Mouse (Mus musculus): ENCODE data around the gene Per1.

The Per1 gene

DNA sequence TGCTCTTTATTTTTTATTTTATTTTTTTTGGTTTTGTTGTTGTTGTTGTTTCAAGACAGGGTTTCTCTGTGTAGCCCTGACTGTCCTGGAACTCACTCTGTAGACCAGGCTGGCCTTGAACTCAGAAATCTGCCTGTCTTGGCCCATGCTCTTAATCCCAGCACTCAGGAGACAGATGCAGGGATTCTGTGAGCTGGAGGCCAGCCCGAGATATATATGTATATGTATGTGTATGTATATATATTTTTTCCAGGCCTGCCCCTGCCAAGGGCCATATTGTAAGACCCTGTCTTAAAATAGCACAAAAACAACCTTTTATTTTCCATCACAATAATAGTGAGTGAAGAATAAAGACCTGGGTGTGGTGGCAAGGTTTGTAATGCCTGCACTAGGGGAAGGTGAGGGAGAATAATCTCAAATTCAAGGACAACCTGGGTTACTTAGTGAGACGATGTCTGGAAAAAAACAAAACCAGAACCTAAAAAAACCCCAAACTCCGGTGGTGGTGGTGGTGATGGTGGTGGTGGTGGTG is 29.6 kb upstream of the Per1 start:
- no peak for DNase-seq

DNA sequence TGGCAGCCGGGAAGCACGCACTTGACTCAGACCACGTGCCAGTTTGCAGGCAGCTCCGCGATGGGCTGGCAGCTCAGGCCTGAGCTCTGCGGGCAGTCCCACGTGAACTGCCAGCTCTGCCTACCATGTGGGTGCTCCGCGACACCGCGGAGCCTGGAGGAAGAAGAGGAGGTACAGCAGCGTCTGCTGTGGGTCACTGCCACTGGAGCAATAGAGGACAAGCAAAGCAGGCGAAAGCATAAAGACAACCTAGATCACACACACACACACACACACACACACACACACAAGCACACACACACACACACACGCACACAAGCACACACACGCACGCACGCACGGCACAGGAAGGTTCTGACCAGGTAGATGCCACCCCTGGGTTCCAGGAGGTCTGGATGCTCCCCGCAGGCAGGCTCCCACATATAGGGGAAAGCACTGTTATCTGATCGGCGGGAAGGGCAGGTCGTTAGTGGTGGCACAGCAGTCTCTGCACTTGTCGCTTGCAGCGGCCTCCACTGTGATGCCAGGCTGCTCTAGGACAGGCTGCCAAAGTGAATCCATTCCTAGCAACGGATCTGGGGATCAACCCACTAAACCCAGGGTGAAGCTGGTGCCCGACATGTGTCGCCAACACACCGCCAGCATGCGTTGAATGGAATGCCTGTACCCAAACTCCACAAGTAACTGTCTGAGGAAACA is 28.7 kb upstream of the Per1 start:
- DNase-seq, result peak; percentile 65 to 71

DNA sequence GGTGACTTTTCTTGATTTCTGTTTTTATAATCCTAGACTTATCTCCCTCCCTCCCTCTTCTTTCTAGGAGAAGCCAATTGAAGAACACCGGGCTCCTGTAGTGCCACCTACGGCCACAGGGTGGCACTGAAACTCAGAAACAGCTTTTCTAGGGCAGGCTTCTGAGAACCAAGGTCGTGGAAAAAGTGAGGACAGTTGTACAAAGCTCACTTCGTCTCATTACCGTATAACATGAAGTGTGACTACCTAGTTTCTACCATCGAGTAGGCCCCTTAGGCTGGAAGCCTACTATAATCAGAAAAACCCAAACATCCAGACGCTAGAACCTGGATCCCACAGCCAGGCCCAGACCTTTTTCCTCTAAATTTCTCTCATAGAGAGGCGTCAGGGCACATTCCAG is 28.1 kb upstream of the Per1 start:
- DNase-seq, result peak; percentile 92 to 94

DNA sequence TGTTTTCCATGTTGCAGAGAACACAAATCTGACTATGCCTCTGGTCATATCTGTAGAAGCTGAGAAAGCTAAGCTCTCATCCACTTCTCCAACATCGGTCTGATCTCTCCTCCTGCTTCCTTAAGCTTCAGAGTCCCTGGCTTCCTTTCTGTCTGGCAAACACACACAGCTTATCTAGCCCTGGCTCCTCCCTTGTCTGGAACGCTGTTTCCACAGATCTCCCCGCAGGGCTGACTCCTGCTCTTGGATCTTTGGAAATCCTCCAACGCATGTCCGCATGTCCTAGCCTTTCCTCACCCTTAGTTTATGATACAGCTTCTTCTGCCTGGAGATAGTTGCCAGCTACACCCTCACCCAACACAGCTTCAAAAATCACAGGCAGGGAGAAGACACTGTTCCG is 27.4 kb upstream of the Per1 start:
- no peak for DNase-seq

DNA sequence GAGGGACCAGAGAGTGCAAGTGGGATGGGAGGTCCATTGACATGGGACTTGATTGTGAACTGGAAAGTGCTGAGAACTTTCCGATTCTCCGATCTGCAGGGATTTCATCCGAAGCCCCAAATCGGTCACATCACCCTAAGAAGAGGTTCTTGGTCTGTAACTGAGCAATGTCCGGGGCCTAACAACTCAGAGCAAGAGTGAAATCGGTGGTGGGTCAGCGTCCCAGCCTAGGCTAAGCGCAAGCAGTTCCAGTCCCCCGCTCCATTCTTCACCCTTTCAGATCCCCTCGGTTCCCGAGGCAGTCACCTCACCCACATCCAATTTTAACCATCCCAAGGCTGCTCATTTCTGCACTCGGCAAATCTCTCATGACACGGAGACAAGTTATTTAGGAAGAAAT is 24.9 kb upstream of the Per1 start:
- no peak for DNase-seq

DNA sequence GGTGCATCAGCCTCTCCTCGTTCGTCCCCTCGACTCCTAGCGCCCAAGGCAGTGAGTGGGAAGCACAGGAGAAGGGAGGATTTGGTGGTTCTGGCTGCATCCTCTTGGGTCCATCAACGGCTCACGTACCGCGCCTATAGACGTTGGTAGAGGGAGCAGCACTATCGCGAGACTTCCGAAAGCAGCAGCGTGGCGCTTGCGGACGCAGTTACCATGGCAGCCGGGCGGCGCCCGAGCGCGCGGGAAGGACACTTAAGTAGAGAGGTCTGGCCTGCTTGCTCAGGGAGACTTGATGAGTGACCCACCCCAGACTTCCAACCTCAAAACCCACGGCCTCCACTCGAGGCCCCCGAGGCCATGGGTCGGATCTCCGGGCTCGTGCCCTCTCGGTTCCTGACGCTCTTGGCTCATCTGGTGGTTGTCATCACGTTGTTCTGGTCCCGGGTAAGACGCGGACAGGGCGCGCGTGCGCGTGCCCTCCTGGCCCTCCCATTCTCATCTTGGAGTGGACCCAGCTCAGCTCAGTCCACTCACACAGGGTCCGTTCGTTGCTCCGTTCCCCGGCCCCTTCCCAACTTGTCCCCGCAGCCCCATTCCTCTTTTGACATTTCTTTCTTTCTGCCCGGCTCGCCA is 24.3 kb upstream of the Per1 start, which contains the start of gene Tmem107:
Gene Tmem107, plus strand, starts transcription at position 217 of the 633 bp plus-strand sequence.
- DNase-seq, result peak; percentile 94 to 95

DNA sequence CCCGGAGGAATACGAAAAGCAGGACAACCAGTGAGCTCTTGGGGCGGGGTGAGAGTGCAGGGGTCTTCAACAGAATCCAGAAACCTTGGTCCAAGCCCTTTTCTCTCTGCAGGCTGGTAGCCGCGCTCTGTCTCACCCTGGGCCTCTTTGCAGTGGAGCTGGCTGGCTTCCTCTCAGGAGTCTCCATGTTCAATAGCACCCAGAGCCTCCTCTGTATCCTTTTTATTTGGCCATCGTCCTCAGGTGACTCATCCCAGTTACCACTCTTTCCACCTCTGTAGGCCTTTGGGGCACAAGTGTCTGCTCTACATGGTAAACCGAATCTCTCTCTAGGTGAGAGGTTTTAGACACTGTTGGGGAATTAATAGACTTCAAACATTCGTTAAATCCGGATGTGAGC is 23.8 kb upstream of the Per1 start:
- no peak for DNase-seq

DNA sequence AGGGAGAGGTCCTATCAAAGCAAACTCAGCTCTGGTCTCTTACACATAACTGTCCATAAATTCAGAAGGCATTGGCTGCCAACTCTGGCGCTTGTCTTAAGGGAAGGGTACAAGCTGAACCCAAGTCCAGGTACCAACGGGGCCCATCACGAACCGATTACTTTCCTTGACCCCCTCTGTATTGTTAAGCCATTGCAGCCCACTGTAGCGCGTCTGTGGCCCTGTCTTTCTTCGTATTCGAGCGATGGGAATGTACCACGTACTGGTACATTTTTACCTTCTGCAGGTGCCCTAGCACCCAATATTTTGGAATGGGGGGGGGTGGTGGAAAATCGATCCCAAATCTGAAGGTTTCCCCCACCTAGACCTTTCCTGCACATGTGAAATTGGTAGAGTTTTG is 22.8 kb upstream of the Per1 start:
- DNase-seq, result peak in 1 of 2 experiments; percentile 24

DNA sequence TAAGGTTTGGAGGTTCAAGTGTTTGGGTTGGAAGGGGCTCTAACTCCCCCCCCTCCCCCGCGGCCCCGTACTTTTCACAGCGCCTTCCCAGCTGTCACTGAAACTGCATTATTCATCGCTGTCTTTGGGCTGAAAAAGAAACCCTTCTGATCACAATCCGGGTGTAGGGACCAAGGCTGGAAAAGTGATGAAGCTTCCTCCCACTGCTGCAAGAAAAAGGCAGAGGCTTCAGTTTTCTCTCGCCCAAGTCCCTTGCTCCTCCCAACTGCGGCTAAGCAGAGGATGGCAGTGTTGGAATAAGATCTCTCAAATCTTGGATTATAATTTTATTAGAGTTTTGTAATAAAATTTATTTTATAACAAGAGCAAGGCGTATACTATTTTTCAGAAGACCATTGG is 22.4 kb upstream of the Per1 start:
- DNase-seq, result peak; percentile 32 to 37

DNA sequence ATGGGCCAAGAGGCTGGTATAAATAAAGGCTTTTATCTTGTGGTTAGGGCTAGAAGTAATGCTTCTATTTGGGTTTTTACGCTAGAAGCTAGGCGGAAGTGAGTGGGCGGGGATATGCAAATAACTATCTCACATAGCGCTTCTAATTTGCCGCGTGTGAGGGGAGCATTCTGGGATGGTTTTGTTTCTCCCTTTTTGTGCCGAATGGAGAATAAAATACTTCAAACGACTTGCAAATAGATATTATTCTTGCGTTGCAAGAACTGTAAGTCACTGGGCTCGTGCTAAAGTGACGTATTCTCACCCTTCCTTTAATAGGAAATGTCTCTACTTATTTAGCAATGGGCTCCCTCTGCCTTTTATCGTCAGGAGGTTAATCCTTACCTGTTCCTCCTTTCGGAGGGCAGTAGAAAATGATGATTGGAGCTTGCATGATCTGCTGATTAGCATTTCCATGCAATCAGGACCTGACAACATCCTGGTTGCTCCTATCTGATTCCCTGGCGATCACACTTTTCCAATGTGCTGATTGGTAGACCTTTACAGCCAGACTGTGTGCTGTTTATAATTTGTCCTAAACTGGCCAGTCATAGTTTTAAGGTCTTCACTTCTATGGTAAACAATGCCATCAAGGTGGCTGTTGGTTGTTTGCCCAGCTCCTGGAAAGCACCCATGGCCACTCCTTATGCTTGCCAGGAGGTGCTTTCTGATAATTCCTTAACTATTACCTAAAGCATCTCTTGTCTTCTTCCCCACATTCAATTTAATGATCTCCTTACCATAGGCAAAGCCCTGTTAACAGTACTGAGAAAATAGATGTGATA is 21.7 kb upstream of the Per1 start:
- DNase-seq, result peak; percentile 85 to 87

DNA sequence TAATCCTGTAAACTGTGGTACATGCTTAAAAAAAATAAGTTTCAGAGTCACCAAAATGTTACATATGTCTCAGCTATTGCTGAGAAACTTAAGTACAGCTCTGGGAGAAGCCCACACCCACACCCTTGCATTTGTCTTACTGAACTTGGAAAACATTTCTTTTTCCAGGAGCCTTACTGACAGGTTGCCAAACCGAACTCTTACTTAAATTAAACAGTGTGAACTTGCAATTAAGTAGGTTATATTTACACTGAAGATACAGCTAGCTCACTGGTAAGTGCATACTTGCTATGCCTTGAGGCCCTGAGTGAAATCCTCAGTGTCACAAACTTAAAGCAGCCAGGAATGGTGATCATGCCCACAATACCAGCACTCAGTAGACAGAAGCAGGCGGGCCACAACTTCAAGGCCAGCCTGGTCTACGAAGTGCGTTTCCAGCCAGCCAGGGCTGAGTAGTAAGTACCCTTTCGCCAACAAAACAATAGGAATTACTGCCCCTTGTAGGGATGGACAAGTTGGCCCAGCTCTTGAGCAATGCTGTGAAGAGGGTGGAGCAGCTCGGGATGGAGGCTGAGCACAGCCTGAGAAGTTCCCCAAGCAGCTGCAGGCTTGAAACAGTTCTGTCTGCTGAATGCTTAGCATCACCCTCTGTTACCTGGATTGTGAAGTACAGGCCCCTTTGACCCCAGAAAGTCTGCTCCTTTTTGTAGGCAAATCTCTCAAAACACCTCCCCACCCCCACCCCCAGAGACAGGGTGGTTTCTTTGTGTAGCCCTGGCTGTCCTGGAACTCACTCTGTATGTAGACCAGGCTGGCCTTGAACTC is 20.9 kb upstream of the Per1 start:
- no peak for DNase-seq

DNA sequence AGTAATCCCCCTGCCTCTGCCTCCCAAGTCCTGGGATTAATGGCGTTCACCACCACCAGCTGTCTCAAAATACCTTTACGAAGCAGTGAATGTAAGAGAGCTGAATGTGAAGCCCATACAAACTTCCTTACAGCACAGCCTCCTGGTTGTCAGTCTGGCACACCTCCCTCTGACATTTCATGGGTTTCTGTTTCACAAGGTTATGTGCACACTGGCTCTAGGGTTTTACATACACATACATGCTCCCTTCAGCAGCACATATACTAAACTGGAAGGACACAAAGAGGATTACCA is 20.3 kb upstream of the Per1 start:
- no peak for DNase-seq

DNA sequence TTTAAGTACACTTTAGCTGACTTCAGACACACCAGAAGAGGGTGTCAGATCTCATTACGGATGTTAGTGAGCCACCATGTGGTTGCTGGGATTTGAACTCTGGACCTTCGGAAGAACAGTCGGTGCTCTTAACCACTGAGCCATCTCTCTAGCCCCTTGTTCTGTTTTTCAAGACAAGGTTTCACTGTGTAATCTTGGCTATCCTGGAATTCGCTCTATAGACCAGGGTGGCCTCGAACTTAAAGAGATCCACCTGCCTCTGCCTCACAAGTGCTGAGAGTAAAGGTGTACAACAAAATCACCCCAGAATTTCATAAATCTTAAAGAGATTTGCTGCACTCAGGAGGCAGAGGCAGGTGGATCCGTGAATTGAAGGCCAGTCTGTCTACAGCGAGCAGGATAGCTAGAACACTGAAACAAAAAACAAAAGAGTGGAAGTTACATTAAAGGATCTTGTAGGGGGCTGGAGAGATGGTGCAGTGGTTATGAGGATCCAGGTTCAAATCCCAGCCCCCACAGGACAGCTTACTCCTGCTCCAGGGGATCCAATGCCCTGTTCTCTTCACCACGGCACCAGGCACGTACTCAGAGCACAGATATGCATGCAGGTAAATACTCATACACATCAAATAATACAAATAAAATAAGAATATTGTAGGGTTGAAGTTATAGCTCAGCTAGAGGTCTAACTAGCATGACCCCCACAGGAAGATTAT is 19.1 kb upstream of the Per1 start:
- no peak for DNase-seq

DNA sequence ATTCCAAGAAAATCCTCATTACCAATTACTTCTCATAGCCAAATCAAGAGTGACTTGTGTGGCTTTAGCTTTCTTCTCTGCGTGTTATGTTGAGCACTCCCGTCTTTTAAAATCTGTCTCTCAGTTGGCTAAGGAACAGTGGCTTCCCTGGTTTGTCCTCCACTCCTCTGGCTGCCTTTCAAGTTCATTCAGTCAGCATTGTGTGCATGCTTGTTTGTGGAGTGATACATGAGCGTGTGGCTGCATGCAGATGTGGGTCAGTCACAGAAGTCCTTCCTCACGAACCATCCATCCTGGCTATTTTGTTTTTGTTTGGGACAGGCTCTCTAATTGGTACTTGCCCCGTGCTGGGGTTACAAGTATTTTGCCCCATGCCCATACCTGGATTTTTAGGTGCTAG is 18.4 kb upstream of the Per1 start:
- DNase-seq, result no peak

DNA sequence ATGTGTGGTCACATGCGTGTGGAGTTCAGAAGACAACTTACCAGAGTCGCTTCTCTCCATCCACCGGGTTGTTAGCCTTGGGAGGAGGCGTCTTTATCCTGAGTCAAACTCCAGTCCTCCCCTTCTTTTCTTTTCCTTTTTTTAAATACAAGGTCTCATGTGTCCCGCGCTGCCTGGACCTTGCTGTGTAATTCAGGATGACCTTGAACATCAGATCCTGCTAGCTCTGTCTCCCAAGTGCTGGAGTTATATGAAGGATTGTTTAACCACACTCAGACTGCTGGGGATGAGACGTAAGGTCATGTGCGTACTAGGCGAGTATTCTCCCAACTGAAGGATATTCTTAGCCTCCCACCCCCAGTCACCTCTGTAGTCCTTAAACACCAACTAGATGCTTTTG is 17.7 kb upstream of the Per1 start:
- DNase-seq, result no peak

DNA sequence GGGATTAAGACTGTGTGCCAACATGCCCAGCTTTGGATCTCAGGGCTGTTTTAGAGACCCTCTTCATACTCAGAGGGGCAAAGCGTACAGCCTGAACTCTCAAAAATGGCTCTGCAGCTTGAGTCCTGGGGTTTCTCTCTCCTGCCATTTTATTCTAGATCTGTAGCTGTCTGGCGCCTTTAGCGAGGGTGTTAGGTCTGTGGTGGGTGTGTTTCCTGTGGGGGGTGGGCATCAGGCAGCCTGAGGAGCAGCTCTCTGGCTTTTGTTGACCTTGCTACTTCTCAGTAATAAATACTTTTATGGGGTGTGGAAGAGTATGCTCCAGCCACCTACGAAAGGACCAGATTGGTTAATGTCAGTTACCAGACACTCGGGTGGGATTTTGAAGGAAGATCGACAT is 17.0 kb upstream of the Per1 start:
- no peak for DNase-seq

DNA sequence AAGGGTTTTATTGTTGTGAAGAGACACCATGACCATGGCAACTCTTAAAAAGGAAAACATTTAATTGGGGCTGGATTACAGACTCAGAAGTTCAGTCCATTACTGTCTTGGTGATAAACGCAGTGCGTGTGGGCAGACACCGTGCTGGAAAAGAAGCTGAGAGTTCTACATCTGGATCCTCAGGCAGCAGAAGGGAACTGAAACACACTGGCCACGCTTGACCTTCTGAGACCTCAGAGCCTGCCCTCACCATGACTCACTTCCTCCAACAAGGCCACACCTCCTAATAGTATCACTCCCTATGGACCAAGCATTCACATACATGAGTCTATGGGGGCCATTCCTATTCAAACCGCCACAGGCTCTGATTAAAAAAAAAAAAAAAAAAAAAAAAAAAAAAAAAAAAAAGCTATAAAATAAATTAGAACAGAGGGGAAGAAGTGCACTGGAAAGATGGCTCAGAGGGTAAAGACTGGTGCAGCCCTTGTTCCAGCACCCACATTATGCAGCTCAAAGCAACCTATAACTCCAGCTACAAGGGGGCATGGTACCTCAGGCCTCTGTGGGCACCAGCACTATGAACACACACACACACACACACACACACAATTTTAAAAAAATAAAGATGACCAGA is 16.1 kb upstream of the Per1 start:
- DNase-seq, result no peak

DNA sequence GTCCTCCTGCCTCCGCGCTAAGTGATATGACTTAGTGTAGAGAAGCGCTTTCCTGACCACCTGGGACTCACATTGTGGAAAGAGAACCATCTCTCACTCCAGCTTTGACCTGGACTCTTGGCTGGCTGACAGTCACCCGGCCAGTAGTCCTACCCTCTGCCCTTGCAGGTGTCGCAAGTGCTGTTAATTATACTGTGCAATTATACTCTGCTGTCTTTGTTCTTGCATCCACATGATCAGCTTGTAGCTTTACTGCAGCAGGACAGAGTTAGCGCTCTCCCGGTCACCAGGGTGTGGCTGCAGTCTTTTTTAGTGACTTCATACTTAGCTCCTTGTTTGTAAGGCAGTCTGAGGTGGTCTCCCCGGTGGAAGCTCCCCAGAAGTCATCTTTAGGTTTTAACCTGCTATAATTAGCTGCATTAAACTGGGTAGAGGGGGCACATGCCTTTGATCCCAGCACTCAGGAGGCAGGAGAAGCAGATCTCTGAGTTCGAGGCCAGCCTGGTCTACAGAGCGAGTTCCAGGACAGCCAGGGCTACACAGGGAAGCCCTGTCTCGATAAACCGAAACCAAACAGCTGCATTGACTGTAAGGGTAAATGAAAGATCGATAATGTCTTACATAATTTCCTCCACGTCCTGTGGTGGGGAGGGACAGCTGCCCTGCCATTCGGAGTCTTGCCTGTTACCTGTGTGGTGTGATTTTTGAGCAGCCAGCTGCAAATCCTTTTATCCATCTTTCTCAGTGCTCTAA is 14.7 kb upstream of the Per1 start:
- no peak for DNase-seq

DNA sequence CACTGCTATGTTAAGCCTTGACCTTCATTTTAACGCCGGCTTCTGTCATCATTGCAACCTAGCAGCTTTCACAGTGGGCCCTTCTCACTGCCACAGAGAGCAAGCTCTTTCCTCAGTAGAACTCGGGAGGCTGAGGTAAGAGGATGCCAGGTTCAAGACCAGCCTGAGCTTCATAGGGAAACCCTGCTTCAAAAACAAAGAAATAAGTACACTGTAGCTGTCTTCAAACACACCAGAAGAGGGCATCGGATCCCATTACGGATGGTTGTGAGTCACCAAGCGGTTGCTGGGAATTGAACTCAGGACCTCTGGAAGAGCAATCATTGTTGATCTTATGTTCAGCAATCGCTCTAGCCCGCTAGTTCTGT is 14.2 kb upstream of the Per1 start:
- no peak for DNase-seq

DNA sequence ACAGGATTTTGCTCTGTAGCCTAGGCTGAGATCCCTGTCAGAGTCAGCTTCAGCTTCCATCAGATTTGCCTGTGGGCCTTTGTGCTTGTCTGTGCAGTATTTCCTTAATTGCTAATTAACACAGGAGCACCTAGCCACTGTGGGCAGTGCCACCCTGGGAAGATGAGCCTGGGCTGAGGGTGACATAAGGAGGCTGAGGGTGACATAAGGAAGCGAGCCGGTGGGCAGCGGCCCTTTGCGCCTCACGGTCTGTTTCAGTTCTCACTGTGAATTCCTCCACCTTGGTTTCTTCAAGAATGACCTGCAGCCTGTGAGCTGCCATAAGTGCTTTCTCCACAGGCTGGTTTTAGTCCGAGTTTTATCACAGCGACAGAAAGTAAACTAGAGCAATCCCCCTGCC is 13.4 kb upstream of the Per1 start:
- DNase-seq, result no peak

DNA sequence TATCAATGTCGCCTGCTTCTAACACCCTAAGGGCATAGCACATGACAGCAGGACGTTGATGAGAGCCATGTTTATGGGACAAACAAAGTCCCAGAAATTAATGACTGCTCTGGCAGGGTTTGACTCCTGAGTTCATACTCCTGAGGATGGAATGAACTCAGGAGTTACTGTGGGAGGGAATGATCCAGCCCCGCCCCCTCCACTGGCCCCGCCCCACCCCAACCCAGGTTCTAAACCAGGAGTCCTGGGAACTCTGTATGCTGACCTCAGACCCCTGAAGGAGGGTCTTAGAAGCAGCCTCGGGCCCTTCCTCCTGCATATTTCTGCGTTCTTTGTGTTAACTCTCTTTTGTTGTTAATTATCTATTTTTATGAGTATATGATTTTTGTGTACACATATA is 9.4 kb upstream of the Per1 start:
- DNase-seq, result no peak

Measured in cerebellum, adult 18-20 months (tissue).